Mouse (Mus musculus) neural tube, embryonic 12.5 days (tissue): ENCODE measurements at regions not wholly inside any gene's neighbourhood (a gene's known extent, or its start where the extent isn't known, plus 50 kb on each side); places are given as distances from the start of the nearest gene placed in this dataset.

Experiments
- ATAC-seq: fragments of 200-750 bp; cut with Nextera tagmentation; 2 replicates; pipeline ENCODE4 v1.8.0; 2017; ENCODE audit warnings: low read depth, mild to moderate bottlenecking, moderate TSS enrichment, moderate library complexity; ENCODE audit not compliant: low FRiP score
- H3K27ac ChIP-seq: fragments of 300-500 bp; sonication (generic); 2 replicates; pipeline ENCODE4 v1.5.1; 2016
- H3K27me3 ChIP-seq: fragments of 300-500 bp; sonication (generic); replicated peaks from 2 replicates; pipeline ENCODE4 v1.6.1; 2016; ENCODE audit warnings: mild to moderate bottlenecking
- H3K36me3 ChIP-seq: fragments of 300-500 bp; sonication (generic); 2 replicates; pipeline ENCODE4 v1.6.1; 2016; ENCODE audit warnings: mild to moderate bottlenecking
- H3K4me1 ChIP-seq: fragments of 300-500 bp; sonication (generic); 2 replicates; pipeline ENCODE4 v1.6.1; 2016
- H3K4me2 ChIP-seq: fragments of 300-500 bp; sonication (generic); replicated peaks from 2 replicates; pipeline ENCODE4 v1.6.1; 2016; ENCODE audit warnings: mild to moderate bottlenecking
- H3K4me3 ChIP-seq: fragments of 300-500 bp; sonication (generic); 2 replicates; pipeline ENCODE4 v1.5.1; 2016
- H3K9ac ChIP-seq: fragments of 300-500 bp; sonication (generic); 2 replicates; pipeline ENCODE4 v1.6.1; 2016; ENCODE audit warnings: mild to moderate bottlenecking
- H3K9me3 ChIP-seq: fragments of 300-500 bp; sonication (generic); 2 replicates; pipeline ENCODE4 v1.6.1; 2016; ENCODE audit warnings: mild to moderate bottlenecking
- WGBS: fragments of 180-500 bp; shearing (Covaris S2); methylation state at CpG from one replicate; pipeline ENCODE4 v1.1.7; 2016; 5-methylcytosine and 5-hydroxymethylcytosine counted together

GRCm38 (mm10) chr6:61078559-61078958 lies 101.6 kb upstream of the Ccser1 start:
- no peak overlapping the region for H3K4me2 ChIP-seq
- no peaks in the 10 kb centered on the region for H3K4me1 ChIP-seq
- H3K9me3 ChIP-seq, result no peaks in the 10 kb centered on the region
- 83% methylated on average over 3 of the region's 3 CpGs for WGBS
- H3K36me3 ChIP-seq, result no peaks in the 10 kb centered on the region
- H3K27ac ChIP-seq, result no peak overlapping the region
- no peak for ATAC-seq
- no peak overlapping the region for H3K9ac ChIP-seq
- no peak overlapping the region for H3K4me3 ChIP-seq
- no peaks in the 10 kb centered on the region for H3K27me3 ChIP-seq

- Histone ChIP-seq H3K4me3 (no peak overlapping the region), H3K9me3 (no peaks in the 10 kb centered on the region), H3K36me3 (no peaks in the 10 kb centered on the region), H3K4me1 (no peaks in the 10 kb centered on the region), H3K4me2 (no peak overlapping the region), H3K27ac (no peak overlapping the region), H3K9ac (no peak overlapping the region), H3K27me3 (no peaks in the 10 kb centered on the region)
- no peak for ATAC-seq
- WGBS, result 22% methylated on average over 5 of the region's 5 CpGs
Observed at GRCm38 (mm10) chr6:61080661-61081060, 99.5 kb upstream of the Ccser1 start.

- H3K9ac ChIP-seq, result no peak overlapping the region
- H3K4me1 ChIP-seq, result no peaks in the 10 kb centered on the region
- H3K27ac ChIP-seq, result no peak overlapping the region
- ATAC-seq, result no peak
- H3K36me3 ChIP-seq, result no peaks in the 10 kb centered on the region
- H3K27me3 ChIP-seq, result no peaks in the 10 kb centered on the region
- no peak overlapping the region for H3K4me3 ChIP-seq
- H3K4me2 ChIP-seq, result no peak overlapping the region
- no peaks in the 10 kb centered on the region for H3K9me3 ChIP-seq
- 53% methylated on average over 3 of the region's 3 CpGs for WGBS
Observed at GRCm38 (mm10) chr6:61083346-61083745, 96.8 kb upstream of the Ccser1 start.

DNA sequence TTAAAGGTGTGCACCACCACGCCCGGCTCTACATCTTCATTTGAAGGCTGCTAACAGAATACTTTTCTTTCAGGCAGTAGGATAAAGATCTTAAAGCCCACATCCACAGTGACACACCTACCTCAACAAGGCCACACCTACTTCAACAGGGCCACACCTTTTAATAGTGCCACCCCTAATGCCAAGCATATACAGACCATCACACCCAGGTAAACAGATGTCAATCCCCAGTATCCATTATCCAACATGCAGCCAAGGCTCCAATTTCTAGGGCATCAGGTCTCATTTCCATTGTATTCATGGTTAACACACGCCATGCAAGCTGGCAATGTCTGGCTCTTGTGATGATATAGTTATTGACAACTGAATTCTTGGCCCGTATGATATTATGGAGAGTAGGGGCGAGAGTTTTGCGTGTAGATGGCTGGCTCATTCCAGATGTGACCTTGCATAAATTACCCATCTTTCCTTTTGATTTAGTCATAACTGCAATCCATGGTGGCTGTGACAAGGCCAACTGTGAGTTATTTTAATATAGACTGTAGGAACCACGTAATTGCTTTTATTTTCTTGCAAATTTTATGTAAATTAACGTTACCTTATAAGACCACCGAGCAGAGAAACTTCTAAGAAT lies 80.7 kb upstream of the Ccser1 start:
- ATAC-seq, result no peak
- no peak overlapping the region for H3K9ac ChIP-seq
- no peak overlapping the region for H3K4me3 ChIP-seq
- no peak overlapping the region for H3K4me2 ChIP-seq
- no peak overlapping the region for H3K27ac ChIP-seq
- no peaks in the 10 kb centered on the region for H3K27me3 ChIP-seq
- H3K36me3 ChIP-seq, result no peaks in the 10 kb centered on the region
- 72% methylated on average over 9 of the region's 9 CpGs for WGBS
- no peaks in the 10 kb centered on the region for H3K9me3 ChIP-seq
- H3K4me1 ChIP-seq, result no peaks in the 10 kb centered on the region

GRCm38 (mm10) chr6:61099982-61100365 lies 80.2 kb upstream of the Ccser1 start:
- no peaks in the 10 kb centered on the region for H3K27me3 ChIP-seq
- no peaks in the 10 kb centered on the region for H3K9me3 ChIP-seq
- ATAC-seq, result no peak
- 25% methylated on average over 3 of the region's 3 CpGs for WGBS
- H3K36me3 ChIP-seq, result no peaks in the 10 kb centered on the region
- no peak overlapping the region for H3K27ac ChIP-seq
- H3K4me3 ChIP-seq, result no peak overlapping the region
- H3K4me1 ChIP-seq, result no peaks in the 10 kb centered on the region
- H3K9ac ChIP-seq, result no peak overlapping the region
- H3K4me2 ChIP-seq, result no peak overlapping the region

- H3K4me2 ChIP-seq, result no peak overlapping the region
- WGBS, result 80% methylated on average over 6 of the region's 6 CpGs
Observed at GRCm38 (mm10) chr6:61101972-61102371, 78.2 kb upstream of the Ccser1 start.

GRCm38 (mm10) chr6:61103459-61104234 lies 76.5 kb upstream of the Ccser1 start:
- ATAC-seq, result no peak
- 61% methylated on average over 4 of the region's 4 CpGs for WGBS
- Histone ChIP-seq H3K27me3 (no peaks in the 10 kb centered on the region), H3K4me2 (no peak overlapping the region), H3K27ac (no peak overlapping the region), H3K36me3 (no peaks in the 10 kb centered on the region), H3K4me3 (no peak overlapping the region), H3K4me1 (no peaks in the 10 kb centered on the region), H3K9ac (no peak overlapping the region), H3K9me3 (no peaks in the 10 kb centered on the region)

More at GRCm38 (mm10) chr6:61101972-61102371, 78.2 kb upstream of the Ccser1 start:
- Histone ChIP-seq H3K9ac (no peak overlapping the region), H3K27me3 (no peaks in the 10 kb centered on the region), H3K9me3 (no peaks in the 10 kb centered on the region), H3K27ac (no peak overlapping the region), H3K4me3 (no peak overlapping the region), H3K36me3 (no peaks in the 10 kb centered on the region), H3K4me1 (no peaks in the 10 kb centered on the region)
- no peak for ATAC-seq

- no peak overlapping the region for H3K4me3 ChIP-seq
- 76% methylated on average over 1 of the region's 1 CpGs for WGBS
- no peaks in the 10 kb centered on the region for H3K27me3 ChIP-seq
- H3K36me3 ChIP-seq, result no peaks in the 10 kb centered on the region
- no peak overlapping the region for H3K9ac ChIP-seq
- ATAC-seq, result no peak
- H3K9me3 ChIP-seq, result no peaks in the 10 kb centered on the region
- no peaks in the 10 kb centered on the region for H3K4me1 ChIP-seq
- no peak overlapping the region for H3K4me2 ChIP-seq
- H3K27ac ChIP-seq, result no peak overlapping the region
Observed at GRCm38 (mm10) chr6:61115250-61115649, 64.9 kb upstream of the Ccser1 start.

- no peak overlapping the region for H3K9ac ChIP-seq
- H3K27me3 ChIP-seq, result no peaks in the 10 kb centered on the region
- H3K36me3 ChIP-seq, result no peaks in the 10 kb centered on the region
- 77% methylated on average over 2 of the region's 2 CpGs for WGBS
- H3K27ac ChIP-seq, result no peak overlapping the region
- H3K9me3 ChIP-seq, result no peaks in the 10 kb centered on the region
- no peak overlapping the region for H3K4me2 ChIP-seq
- no peak overlapping the region for H3K4me3 ChIP-seq
- no peaks in the 10 kb centered on the region for H3K4me1 ChIP-seq
- ATAC-seq, result no peak
Observed at GRCm38 (mm10) chr6:61119590-61119989, 60.5 kb upstream of the Ccser1 start.

DNA sequence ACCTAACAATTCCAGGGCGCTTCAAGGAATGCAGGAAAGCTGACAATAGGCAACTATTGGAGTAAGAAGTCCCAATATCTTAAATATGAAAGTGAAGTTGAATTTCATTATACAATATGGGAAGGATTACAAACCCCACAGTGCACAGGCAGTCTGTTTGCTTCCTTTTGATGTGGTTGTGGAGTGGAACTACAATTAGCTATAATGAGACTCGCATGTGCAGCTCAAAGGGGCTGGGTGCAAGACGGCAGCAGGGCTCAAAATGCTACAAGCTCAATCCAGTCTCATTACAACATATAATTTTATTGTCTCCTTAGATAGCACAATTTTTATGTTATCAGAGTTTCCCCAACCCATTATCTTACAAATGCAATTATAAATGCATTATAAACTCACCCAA lies 54.7 kb upstream of the Ccser1 start:
- WGBS, result 87% methylated on average over 3 of the region's 3 CpGs
- no peak for ATAC-seq

DNA sequence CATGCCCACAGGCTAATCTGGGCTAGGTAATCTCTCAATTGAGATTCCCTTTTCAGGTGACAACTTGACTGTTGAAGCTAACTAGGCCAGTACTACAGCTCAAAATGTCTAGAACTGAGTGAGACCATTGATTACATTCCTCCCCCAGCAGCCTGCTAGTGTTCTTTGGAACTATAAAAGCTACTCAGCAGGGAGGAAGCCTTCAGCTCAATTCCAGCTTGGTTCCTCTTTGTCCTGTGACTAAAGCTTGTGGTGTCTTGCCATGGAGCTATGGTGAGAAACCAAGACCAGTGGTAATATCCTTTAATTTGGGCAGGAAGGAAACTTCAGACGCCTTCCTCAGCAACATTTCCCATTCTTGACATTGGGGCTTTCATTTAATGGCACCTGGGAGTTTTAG lies 52.9 kb upstream of the Ccser1 start:
- Histone ChIP-seq H3K9me3 (no peaks in the 10 kb centered on the region), H3K4me2 (no peak overlapping the region), H3K4me3 (no peak overlapping the region), H3K27me3 (no peaks in the 10 kb centered on the region), H3K36me3 (no peaks in the 10 kb centered on the region), H3K27ac (no peak overlapping the region), H3K4me1 (no peaks in the 10 kb centered on the region), H3K9ac (no peak overlapping the region)
- no peak for ATAC-seq
- 25% methylated on average over 1 of the region's 1 CpGs for WGBS

More for the DNA sequence above, 54.7 kb upstream of the Ccser1 start:
- Histone ChIP-seq H3K4me3 (no peak overlapping the region), H3K27ac (no peak overlapping the region), H3K9me3 (no peaks in the 10 kb centered on the region), H3K4me2 (no peak overlapping the region), H3K4me1 (no peaks in the 10 kb centered on the region), H3K27me3 (no peaks in the 10 kb centered on the region), H3K36me3 (no peaks in the 10 kb centered on the region), H3K9ac (no peak overlapping the region)

- no peak overlapping the region for H3K4me3 ChIP-seq
- no peaks in the 10 kb centered on the region for H3K4me1 ChIP-seq
- no peak overlapping the region for H3K9ac ChIP-seq
- 88% methylated on average over 1 of the region's 1 CpGs for WGBS
- H3K27ac ChIP-seq, result no peak overlapping the region
- H3K9me3 ChIP-seq, result peaks cover 5% of the 10 kb centered on the region; the same call in 1 of the 2 replicates
- H3K27me3 ChIP-seq, result no peaks in the 10 kb centered on the region
- H3K4me2 ChIP-seq, result no peak overlapping the region
- no peaks in the 10 kb centered on the region for H3K36me3 ChIP-seq
- no peak for ATAC-seq
Observed at GRCm38 (mm10) chr6:61128211-61128610, 51.9 kb upstream of the Ccser1 start.
